Mouse (Mus musculus): Measurements from ENCODE around the gene 4930447C04Rik.

4930447C04Rik gene

GRCm38 (mm10) chr12:72841500-72841899 lies 99.1 kb downstream of the 4930447C04Rik start:
- peak; percentile 46 for DNase-seq (ENCODE audit: low read depth, low spot score)

GRCm38 (mm10) chr12:72837302-72837701 lies 103.3 kb downstream of the 4930447C04Rik start:
- no peak for DNase-seq (ENCODE audit: low read depth, low spot score)

DNA sequence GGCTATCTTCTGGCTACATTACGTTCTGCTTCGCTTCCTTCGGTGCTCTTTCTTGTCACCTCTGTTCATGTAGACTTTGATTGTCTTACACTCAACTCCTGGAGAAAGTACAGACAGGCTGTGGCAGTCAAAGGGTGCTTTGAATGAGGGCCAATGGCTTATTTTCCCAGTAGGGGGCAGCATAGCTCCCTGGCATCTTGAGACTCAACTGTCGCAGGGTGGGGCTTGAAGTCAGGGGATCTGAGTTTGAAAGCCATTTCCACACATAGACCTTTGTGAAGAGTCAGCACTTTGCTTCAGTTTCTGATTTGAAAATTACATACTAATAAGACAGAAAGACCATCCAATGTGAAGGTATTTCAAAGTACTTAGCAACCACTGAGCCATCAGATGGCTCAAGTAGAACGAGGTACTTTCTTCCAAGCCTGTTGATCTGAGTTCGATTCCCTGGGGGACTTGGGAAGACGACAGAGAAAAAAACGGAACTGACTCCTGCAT lies 105.0 kb downstream of the 4930447C04Rik start:
- peak; percentile 81 for DNase-seq (ENCODE audit: low read depth, low spot score)

GRCm38 (mm10) chr12:72834773-72835517 lies 105.6 kb downstream of the 4930447C04Rik start:
- DNase-seq (ENCODE audit: low read depth, low spot score): peak; percentile 73

GRCm38 (mm10) chr12:72831711-72832432 lies 108.7 kb downstream of the 4930447C04Rik start:
- DNase-seq (ENCODE audit: low read depth, low spot score): no peak
